Mouse (Mus musculus) midbrain, embryonic 13.5 days (tissue): ENCODE measurements around the gene Sec16b. TPM values are rescaled to one million over a fixed set of nuclear protein-coding genes. Genes with fewer than 3 reads are reported as not detected.

Experiments used
- ATAC-seq: fragments of 200-750 bp; cut with Nextera tagmentation; 2 replicates; pipeline ENCODE4 v1.8.0; 2017; ENCODE audit warnings: mild to moderate bottlenecking, moderate TSS enrichment, moderate library complexity
- H3K27ac ChIP-seq: fragments of 300-500 bp; sonication (generic); 2 replicates; pipeline ENCODE4 v1.5.1; 2015; ENCODE audit warnings: inconsistent platforms, mild to moderate bottlenecking, moderate library complexity
- H3K27me3 ChIP-seq: fragments of 300-500 bp; sonication (generic); 2 replicates; pipeline ENCODE4 v1.6.1; 2015; ENCODE audit warnings: mild to moderate bottlenecking, inconsistent platforms
- H3K36me3 ChIP-seq: fragments of 300-500 bp; sonication (generic); 2 replicates; pipeline ENCODE4 v1.6.1; 2015; ENCODE audit warnings: mild to moderate bottlenecking, inconsistent platforms
- H3K4me1 ChIP-seq: fragments of 300-500 bp; sonication (generic); replicated peaks from 2 replicates; pipeline ENCODE4 v1.6.1; 2015; ENCODE audit warnings: inconsistent platforms
- H3K4me2 ChIP-seq: fragments of 300-500 bp; sonication (generic); replicated peaks from 2 replicates; pipeline ENCODE4 v1.6.1; 2015; ENCODE audit warnings: moderate library complexity, mild to moderate bottlenecking, inconsistent platforms
- H3K4me3 ChIP-seq: fragments of 300-500 bp; sonication (generic); replicated peaks from 2 replicates; pipeline ENCODE4 v1.5.1; 2015; ENCODE audit warnings: mild to moderate bottlenecking, inconsistent platforms
- H3K9ac ChIP-seq: fragments of 300-500 bp; sonication (generic); replicated peaks from 2 replicates; pipeline ENCODE4 v1.6.1; 2015; ENCODE audit warnings: mild to moderate bottlenecking, inconsistent platforms
- H3K9me3 ChIP-seq: fragments of 300-500 bp; sonication (generic); 2 replicates; pipeline ENCODE4 v1.6.1; 2016; ENCODE audit warnings: mild to moderate bottlenecking, inconsistent platforms
- WGBS: fragments of 180-500 bp; shearing (Covaris S2); methylation state at CpG from one replicate; pipeline ENCODE4 v1.1.7; 2015; 5-methylcytosine and 5-hydroxymethylcytosine counted together
- polyA plus RNA-seq: library from polyadenylated mRNA; unstranded; fragments of >200 nt; fragmentation: Nextera tagmentation; extraction: Ambion mirVana; gene quantifications from 2 replicates; pipeline ENCODE4 v1.2.1, GENCODE M21; 2015

Sec16b gene
- polyA plus RNA-seq: 0.26 and 0.32 TPM in 2 replicates

DNA sequence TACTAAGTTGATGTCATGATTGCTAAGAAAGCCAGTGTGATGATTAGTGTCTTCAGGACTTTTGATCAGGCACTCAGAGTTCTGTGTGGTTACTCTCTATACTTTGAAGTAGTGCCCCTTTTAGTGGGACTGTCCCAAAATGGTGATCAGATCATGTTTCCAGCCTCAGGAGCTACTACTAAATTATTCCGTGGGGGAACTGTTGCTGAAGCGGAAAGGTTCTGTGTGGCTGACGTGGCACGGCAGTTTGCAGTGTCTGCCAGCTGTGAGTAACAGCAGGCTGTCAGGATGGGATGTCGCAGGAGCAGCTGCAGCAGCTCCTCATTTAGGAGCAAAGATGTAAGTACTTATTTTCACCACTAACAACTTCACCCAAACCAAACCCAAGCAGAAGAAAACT, at the start of gene Sec16b:
Sec16b (plus strand) TSS at position 207 of the 400 bp plus-strand sequence.
- no peak within 1 kb of the TSS for H3K4me3 ChIP-seq
- no peak within 1 kb of the TSS for H3K4me2 ChIP-seq
- 28% methylated on average over 5 of the region's 5 CpGs for WGBS
- H3K9me3 ChIP-seq: no peaks in the 10 kb centered on the region
- no peaks in the 10 kb centered on the region for H3K36me3 ChIP-seq
- H3K27ac ChIP-seq: no peak within 1 kb of the TSS
- ATAC-seq: no peak
- H3K27me3 ChIP-seq: no peaks in the 10 kb centered on the region
- peaks cover 15% of the 10 kb centered on the region for H3K4me1 ChIP-seq
- H3K9ac ChIP-seq: no peak within 1 kb of the TSS

DNA sequence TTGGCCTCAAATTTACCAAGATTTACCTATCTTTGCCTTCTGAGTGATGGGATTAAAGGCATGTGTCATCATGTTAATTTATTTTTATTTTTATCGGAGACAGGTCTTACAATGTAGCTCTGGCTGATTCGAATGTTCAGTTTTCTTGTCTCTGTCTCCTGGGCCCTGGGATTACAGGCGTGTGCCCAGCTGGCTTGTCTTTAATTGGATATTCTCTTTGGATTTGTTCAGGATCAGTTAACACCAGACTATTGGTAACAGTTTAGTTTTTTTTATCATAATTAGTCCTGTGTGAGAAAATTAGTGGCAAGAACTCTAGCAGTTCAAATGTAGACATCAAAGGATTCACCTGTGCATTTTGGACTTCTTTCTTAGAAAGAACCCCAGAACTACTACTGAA, 48.7 kb upstream of the Sec16b start:
- Histone ChIP-seq H3K4me2 (no peak overlapping the region; the same call in 1 of the 2 replicates), H3K4me1 (peaks cover 27% of the 10 kb centered on the region), H3K27ac (no peak overlapping the region), H3K4me3 (no peak overlapping the region), H3K9me3 (no peaks in the 10 kb centered on the region), H3K36me3 (no peaks in the 10 kb centered on the region), H3K9ac (no peak overlapping the region), H3K27me3 (no peaks in the 10 kb centered on the region)
- no peak for ATAC-seq
- 22% methylated on average over 3 of the region's 3 CpGs for WGBS

DNA sequence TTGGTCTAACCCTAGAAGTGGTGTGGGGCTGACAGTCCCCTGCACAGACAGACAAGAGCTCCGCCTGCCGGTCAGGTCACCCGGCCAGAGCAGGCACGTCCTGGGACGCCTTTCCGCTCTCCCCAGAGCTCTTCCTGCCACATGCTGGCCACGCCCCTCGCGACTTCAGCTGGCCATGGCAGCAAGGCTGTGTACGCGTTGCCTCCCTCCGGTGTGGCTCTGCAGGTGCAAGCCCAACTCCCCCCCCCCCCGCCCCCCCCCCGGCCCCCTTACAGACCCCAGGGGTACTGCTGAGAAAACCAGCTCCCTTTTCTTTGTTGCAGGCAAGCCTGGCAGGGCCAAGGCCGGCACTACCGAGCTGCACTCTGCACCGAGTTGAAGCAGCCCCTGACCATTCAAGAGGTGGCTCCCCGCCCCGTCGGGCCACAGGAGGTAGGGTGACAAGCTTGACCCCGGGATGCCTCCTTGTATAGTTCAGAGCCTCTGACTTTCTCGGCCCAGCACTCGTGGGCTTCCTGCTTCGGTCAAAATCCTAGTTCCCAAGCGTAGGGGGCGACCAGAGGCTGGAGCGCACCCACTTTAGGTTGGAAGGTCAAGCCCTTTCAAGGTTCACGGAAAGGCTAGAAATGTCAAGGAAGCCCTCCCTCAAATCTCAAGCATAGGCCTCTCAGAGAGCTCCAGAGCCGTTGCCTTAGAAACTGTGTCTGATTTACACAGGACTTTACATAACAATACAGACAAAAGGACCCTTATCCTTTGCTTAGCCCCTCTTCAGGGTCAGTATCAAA, 47.9 kb upstream of the Sec16b start, which contains the start of gene Cryzl2:
Cryzl2 (plus strand) TSS at position 157 of the 788 bp plus-strand sequence.
- no peaks in the 10 kb centered on the region for H3K9me3 ChIP-seq
- WGBS: 2% methylated on average over 27 of the region's 29 CpGs
- peak; percentile 90 for ATAC-seq
- H3K9ac ChIP-seq: peak within 1 kb of the TSS; percentile 49; the same call in 1 of the 2 replicates
- H3K27ac ChIP-seq: peak within 1 kb of the TSS; percentile 61; the same call in 1 of the 2 replicates
- H3K4me2 ChIP-seq: peak within 1 kb of the TSS; percentile 58
- H3K27me3 ChIP-seq: no peaks in the 10 kb centered on the region
- peaks cover 21% of the 10 kb centered on the region for H3K4me1 ChIP-seq
- peak within 1 kb of the TSS; percentile 30 for H3K4me3 ChIP-seq
- H3K36me3 ChIP-seq: no peaks in the 10 kb centered on the region

- 90% methylated on average over 5 of the region's 5 CpGs for WGBS
- no peaks in the 10 kb centered on the region for H3K9me3 ChIP-seq
- no peak overlapping the region for H3K9ac ChIP-seq
- H3K4me2 ChIP-seq: no peak overlapping the region
- no peaks in the 10 kb centered on the region for H3K36me3 ChIP-seq
- no peak for ATAC-seq
- H3K4me3 ChIP-seq: no peak overlapping the region
- H3K4me1 ChIP-seq: peaks cover 21% of the 10 kb centered on the region
- no peaks in the 10 kb centered on the region for H3K27me3 ChIP-seq
- no peak overlapping the region for H3K27ac ChIP-seq
Measured at GRCm38 (mm10) chr1:157459904-157460303, 46.6 kb upstream of the Sec16b start.

DNA sequence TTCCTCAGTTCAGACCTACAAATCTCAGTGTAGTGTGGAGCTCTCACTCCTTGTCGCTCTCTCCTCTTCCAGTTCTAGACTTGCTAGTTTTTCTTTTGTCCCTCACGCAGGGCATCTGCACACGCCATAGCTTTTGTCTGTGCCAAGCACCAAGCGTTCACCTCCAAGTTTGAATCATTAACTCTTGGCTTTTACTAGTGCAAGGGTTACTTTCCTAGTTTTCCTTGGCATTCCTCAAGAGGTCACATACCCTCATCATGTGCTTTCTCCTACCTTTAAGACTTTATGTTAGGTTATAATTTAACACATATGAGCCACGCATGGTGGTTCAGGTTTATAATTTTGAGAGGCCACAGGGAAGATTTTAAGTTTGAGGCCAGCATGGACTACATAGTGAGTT, 45.3 kb upstream of the Sec16b start:
- 95% methylated on average over 5 of the region's 5 CpGs for WGBS
- H3K27me3 ChIP-seq: no peaks in the 10 kb centered on the region
- H3K36me3 ChIP-seq: no peaks in the 10 kb centered on the region
- H3K4me1 ChIP-seq: peaks cover 21% of the 10 kb centered on the region
- no peak overlapping the region for H3K27ac ChIP-seq
- no peak overlapping the region for H3K4me3 ChIP-seq
- no peak for ATAC-seq
- H3K4me2 ChIP-seq: no peak overlapping the region
- no peaks in the 10 kb centered on the region for H3K9me3 ChIP-seq
- H3K9ac ChIP-seq: no peak overlapping the region

- H3K4me2 ChIP-seq: no peak overlapping the region
- H3K4me3 ChIP-seq: no peak overlapping the region
- no peak for ATAC-seq
- no peaks in the 10 kb centered on the region for H3K36me3 ChIP-seq
- WGBS: 72% methylated on average over 3 of the region's 3 CpGs
- H3K9me3 ChIP-seq: no peaks in the 10 kb centered on the region
- H3K4me1 ChIP-seq: peaks cover 21% of the 10 kb centered on the region
- H3K27ac ChIP-seq: no peak overlapping the region
- H3K27me3 ChIP-seq: no peaks in the 10 kb centered on the region
- H3K9ac ChIP-seq: no peak overlapping the region
Measured at GRCm38 (mm10) chr1:157462336-157462735, 44.2 kb upstream of the Sec16b start.

DNA sequence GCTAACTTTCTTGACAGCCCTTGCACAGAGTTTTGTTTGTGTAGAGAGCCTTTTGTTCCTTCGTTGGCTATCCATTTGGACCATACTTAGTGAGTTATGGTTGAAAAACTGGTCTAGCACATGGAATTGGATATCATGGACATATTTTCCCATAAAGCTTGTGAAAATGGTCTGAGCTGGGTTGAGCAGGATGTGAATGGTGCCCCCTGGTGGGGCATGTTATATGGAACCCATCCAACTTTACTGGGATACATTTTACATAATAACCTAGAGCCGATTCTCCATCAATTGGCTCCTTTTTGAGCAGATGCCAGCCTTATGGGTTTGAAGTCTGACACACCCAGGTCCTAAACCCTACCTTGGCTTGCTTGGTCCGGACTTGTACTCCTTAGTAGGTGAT, 41.3 kb upstream of the Sec16b start:
- H3K4me1 ChIP-seq: no peaks in the 10 kb centered on the region
- H3K27ac ChIP-seq: no peak overlapping the region
- ATAC-seq: no peak
- H3K4me2 ChIP-seq: no peak overlapping the region
- WGBS: 81% methylated on average over 3 of the region's 3 CpGs
- H3K9me3 ChIP-seq: no peaks in the 10 kb centered on the region
- H3K27me3 ChIP-seq: no peaks in the 10 kb centered on the region
- no peak overlapping the region for H3K9ac ChIP-seq
- no peaks in the 10 kb centered on the region for H3K36me3 ChIP-seq
- no peak overlapping the region for H3K4me3 ChIP-seq

DNA sequence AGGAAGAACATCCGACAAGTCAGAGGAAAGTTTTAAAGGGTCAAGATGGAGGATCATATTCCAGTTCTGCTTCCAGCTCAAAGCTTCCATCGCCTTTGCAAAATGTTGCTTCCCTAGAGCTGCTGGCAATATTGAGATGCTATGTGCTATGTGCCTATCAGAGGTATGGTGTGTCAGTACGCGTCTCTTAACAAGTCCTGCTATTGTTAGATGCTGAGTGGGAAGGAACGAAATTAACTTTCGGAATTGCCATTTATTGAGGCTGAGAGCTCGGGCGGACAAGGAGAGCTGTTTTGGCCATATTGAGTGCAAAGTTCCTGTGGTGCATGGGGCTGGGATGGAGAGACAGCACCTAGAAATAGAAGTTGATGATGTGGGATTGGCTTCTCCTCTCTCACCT, 38.7 kb upstream of the Sec16b start:
- H3K36me3 ChIP-seq: no peaks in the 10 kb centered on the region
- H3K9ac ChIP-seq: no peak overlapping the region
- H3K4me2 ChIP-seq: no peak overlapping the region
- no peak overlapping the region for H3K4me3 ChIP-seq
- WGBS: 93% methylated on average over 8 of the region's 8 CpGs
- ATAC-seq: no peak
- H3K27ac ChIP-seq: no peak overlapping the region
- H3K27me3 ChIP-seq: no peaks in the 10 kb centered on the region
- H3K9me3 ChIP-seq: no peaks in the 10 kb centered on the region
- no peaks in the 10 kb centered on the region for H3K4me1 ChIP-seq

DNA sequence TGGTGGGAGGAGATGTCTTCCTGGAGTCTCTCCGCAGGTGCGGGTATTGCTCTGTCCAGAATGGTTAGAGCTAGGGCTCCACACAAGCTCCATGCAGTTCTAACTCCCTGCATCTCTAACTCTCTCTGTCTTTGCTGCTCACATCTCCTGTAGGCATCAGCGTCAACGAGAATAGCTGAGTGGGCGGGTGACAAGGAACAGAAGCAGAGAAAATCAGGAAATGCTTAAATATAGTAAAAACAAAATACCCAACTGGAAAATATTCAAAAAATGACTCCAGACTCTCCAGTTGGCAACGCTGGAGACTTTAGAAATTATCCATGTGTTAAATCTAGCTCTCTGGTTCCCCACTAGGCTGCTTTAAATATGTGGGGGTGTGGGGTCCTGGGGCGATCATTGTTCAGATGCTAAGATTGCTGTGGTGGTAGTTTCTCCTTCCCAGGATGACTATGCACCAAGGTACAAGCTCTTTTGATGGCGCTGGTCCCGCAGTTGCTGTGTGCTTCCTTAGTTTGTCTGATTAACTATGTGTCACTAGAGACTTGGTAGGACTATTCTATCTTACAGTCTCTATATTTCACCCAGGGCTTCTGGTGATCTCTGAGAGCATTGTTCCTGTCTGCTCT, 35.7 kb upstream of the Sec16b start:
- no peaks in the 10 kb centered on the region for H3K4me1 ChIP-seq
- H3K9me3 ChIP-seq: no peaks in the 10 kb centered on the region
- H3K9ac ChIP-seq: no peak overlapping the region
- no peaks in the 10 kb centered on the region for H3K27me3 ChIP-seq
- no peak for ATAC-seq
- H3K36me3 ChIP-seq: no peaks in the 10 kb centered on the region
- 91% methylated on average over 9 of the region's 9 CpGs for WGBS
- no peak overlapping the region for H3K4me3 ChIP-seq
- no peak overlapping the region for H3K27ac ChIP-seq
- no peak overlapping the region for H3K4me2 ChIP-seq

DNA sequence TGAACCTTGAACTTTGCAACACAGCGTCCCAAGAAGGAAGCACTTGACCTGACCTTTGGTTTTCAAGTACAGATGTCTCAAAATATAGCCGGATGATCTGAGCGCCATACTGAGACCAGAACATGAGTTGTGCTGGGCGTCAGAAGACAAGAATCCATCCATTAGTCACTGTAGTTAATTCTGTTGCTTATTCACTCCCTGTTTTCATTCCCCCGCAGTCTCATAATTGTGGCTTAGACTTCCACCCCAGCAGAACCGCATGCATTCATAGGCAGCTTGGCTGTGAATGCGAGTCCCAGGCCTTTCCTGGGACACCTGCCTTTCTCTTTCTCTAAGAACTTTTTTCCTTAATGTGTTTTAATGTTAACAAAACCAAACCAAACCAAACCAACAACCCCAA, 33.8 kb upstream of the Sec16b start:
- Histone ChIP-seq H3K27me3 (no peaks in the 10 kb centered on the region), H3K9ac (no peak overlapping the region), H3K27ac (no peak overlapping the region), H3K4me2 (no peak overlapping the region), H3K4me1 (no peaks in the 10 kb centered on the region), H3K4me3 (no peak overlapping the region), H3K9me3 (no peaks in the 10 kb centered on the region), H3K36me3 (no peaks in the 10 kb centered on the region)
- no peak for ATAC-seq
- WGBS: 88% methylated on average over 7 of the region's 7 CpGs

DNA sequence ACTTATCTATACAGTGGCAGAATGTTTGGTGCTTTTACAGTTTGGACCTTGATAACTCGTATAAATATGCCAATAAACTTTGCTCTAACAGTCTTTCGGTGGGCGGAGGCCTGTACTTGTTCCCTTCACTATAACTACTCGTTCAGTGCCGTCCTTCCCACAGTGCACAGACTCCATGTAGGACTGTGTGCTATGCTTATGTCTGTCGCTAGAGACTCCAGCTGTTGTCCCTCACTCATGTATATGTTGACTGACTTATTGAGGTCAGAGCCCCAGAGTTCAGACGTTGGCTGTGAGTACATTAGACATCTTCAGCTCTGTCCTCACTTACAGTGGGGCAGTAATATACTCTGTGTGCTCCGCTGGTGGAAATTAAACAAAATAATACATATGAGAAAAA, 31.7 kb upstream of the Sec16b start:
- H3K27me3 ChIP-seq: no peaks in the 10 kb centered on the region
- H3K9ac ChIP-seq: no peak overlapping the region
- H3K36me3 ChIP-seq: no peaks in the 10 kb centered on the region
- WGBS: 89% methylated on average over 8 of the region's 8 CpGs
- H3K27ac ChIP-seq: no peak overlapping the region
- no peaks in the 10 kb centered on the region for H3K4me1 ChIP-seq
- H3K9me3 ChIP-seq: no peaks in the 10 kb centered on the region
- H3K4me3 ChIP-seq: no peak overlapping the region
- H3K4me2 ChIP-seq: no peak overlapping the region
- ATAC-seq: no peak

DNA sequence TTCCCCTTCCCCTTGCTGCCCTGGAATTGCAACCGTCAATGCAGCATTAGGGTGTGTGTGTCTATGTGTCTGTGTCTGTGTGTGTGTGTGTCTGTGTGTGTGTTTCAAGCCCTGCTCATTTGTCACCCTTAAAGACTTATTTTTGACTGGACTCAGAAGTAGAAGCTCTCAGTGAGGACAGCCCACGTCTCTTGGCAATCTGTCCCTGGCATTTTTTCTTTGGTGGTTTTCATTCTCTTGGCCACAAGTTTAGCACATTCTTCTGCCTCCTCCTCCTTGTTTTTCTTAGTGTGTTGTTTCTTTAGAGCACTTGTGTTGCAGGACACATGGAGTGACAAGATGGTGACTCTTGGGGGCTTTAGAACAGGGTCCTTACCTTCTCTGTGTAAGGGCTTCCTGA, 30.3 kb upstream of the Sec16b start:
- no peaks in the 10 kb centered on the region for H3K9me3 ChIP-seq
- no peaks in the 10 kb centered on the region for H3K27me3 ChIP-seq
- H3K4me2 ChIP-seq: no peak overlapping the region
- no peak overlapping the region for H3K9ac ChIP-seq
- H3K4me1 ChIP-seq: no peaks in the 10 kb centered on the region
- no peak overlapping the region for H3K27ac ChIP-seq
- H3K4me3 ChIP-seq: no peak overlapping the region
- 86% methylated on average over 2 of the region's 2 CpGs for WGBS
- ATAC-seq: no peak
- no peaks in the 10 kb centered on the region for H3K36me3 ChIP-seq
